Mouse (Mus musculus): ENCODE measurements around the gene Lhfpl5.

DNA sequence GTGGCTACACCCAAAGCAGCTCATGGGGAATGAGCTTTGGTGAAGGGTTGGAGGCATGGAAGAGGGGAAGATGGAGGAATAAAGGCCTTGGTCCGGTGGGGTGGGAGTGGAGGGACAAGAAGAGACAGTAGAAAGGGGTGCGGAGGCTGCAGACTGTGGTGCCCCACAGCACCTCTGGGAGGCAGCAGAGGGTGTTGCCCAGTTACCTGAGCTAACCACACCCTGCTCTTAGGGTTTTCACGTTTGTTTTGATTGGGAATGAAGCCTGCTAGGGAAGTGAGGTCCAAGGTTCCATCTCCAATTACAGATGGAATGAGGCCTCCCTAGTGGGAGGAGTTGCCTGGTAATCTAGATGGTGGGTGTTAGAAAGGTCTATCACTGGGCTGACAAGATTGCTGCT is 53.7 kb downstream of the Lhfpl5 start:
- no peak for TF ChIP-seq CTCF (IDR thresholded peaks at IDR 0.05; ENCODE audit: control insufficient read depth, insufficient read depth, low read length)
- no peak for TF ChIP-seq POLR2A (IDR thresholded peaks at IDR 0.05; ENCODE audit: borderline replicate concordance, control insufficient read depth, low read depth, low read length)
